10 mouse cellular contexts compared by ENCODE assay signal in genomic region chr5:97081481-97081880, GRCm38 (mm10). TPM values are rescaled to one million over a fixed set of nuclear protein-coding genes. Genes with fewer than 3 reads are reported as not detected.
DNase-seq lines count a peak whose midpoint lies in the region; ATAC-seq lines count a peak whose summit lies in the region.
"Had no signal": no experiment of that assay in that cellular context is flagged by ENCODE, and none has a peak within 500 bp of the region (broad histone marks: within the 10 kb centered on the region; RNA-seq: fewer than 3 reads in every experiment).

No protein-coding gene starts in this region.

- peak; percentile 44 for DNase-seq in forebrain, embryonic 14.5 days (ENCODE audit: low spot score)
- peak; percentile 31 for DNase-seq in midbrain, embryonic 14.5 days
- peak; percentile 32 to 71 for DNase-seq in frontal cortex, adult 2 months (ENCODE audit: extremely low spot score in 1 of 2, low spot score in 1 of 2)
- DNase-seq in lung, postnatal 14 days = peak; percentile 14
- no peak for DNase-seq in thymus, postnatal 10 days (ENCODE audit: low spot score in 2 of 2)

- ATAC-seq in forebrain, embryonic 14.5 days = no peak
- no peak for ATAC-seq in forebrain, embryonic 15.5 days (replicated peaks)
- ATAC-seq in midbrain, embryonic 14.5 days (ENCODE audit: low FRiP score, low TSS enrichment) = no peak
- no peak for ATAC-seq in midbrain, embryonic 15.5 days (replicated peaks)
- no peak; the same call in 1 of the 2 replicates for ATAC-seq in midbrain, embryonic 13.5 days

- H3K36me3 ChIP-seq in forebrain, embryonic 14.5 days (ENCODE audit: control insufficient read depth, insufficient read depth, low read length) = peaks cover 33% of the 10 kb centered on the region
- H3K36me3 ChIP-seq in forebrain, embryonic 15.5 days = peaks cover 19% of the 10 kb centered on the region; the same call in 1 of the 2 replicates
- H3K36me3 ChIP-seq in midbrain, embryonic 14.5 days (ENCODE audit: control insufficient read depth, insufficient read depth, low read length) = peaks cover 28% of the 10 kb centered on the region
- H3K36me3 ChIP-seq in midbrain, embryonic 15.5 days (replicated peaks) = no peaks in the 10 kb centered on the region
- peaks cover 39% of the 10 kb centered on the region for H3K36me3 ChIP-seq in midbrain, embryonic 13.5 days

- no peak overlapping the region for H3K4me2 ChIP-seq in forebrain, embryonic 14.5 days (ENCODE audit: low read length)
- no peak overlapping the region for H3K4me2 ChIP-seq in forebrain, embryonic 15.5 days (replicated peaks)
- no peak overlapping the region for H3K4me2 ChIP-seq in midbrain, embryonic 14.5 days (ENCODE audit: low read length)
- no peak overlapping the region for H3K4me2 ChIP-seq in midbrain, embryonic 15.5 days
- H3K4me2 ChIP-seq in midbrain, embryonic 13.5 days (replicated peaks) = no peak overlapping the region
- H3K4me2 ChIP-seq: embryonic facial prominence, embryonic 12.5 days; neural tube, embryonic 13.5 days had no signal

- no peak overlapping the region for H3K27ac ChIP-seq in forebrain, embryonic 14.5 days (ENCODE audit: low read depth, low read length)
- no peak overlapping the region for H3K27ac ChIP-seq in forebrain, embryonic 15.5 days (replicated peaks)
- no peak overlapping the region for H3K27ac ChIP-seq in midbrain, embryonic 14.5 days (replicated peaks; ENCODE audit: low read depth, low read length)
- H3K27ac ChIP-seq in midbrain, embryonic 15.5 days = no peak overlapping the region
- no peak overlapping the region for H3K27ac ChIP-seq in midbrain, embryonic 13.5 days
- H3K27ac ChIP-seq: embryonic facial prominence, embryonic 12.5 days; neural tube, embryonic 13.5 days had no signal

- 75% methylated on average over 3 of the region's 3 CpGs for WGBS in forebrain, embryonic 14.5 days
- 69% methylated on average over 3 of the region's 3 CpGs for WGBS in forebrain, embryonic 15.5 days
- WGBS in midbrain, embryonic 14.5 days = 71% methylated on average over 3 of the region's 3 CpGs
- 68% methylated on average over 3 of the region's 3 CpGs for WGBS in midbrain, embryonic 15.5 days
- WGBS in midbrain, embryonic 13.5 days = 78% methylated on average over 3 of the region's 3 CpGs

- H3K27me3 ChIP-seq in forebrain, embryonic 14.5 days (replicated peaks; ENCODE audit: control insufficient read depth, insufficient read depth, low read length) = no peaks in the 10 kb centered on the region
- H3K27me3 ChIP-seq in forebrain, embryonic 15.5 days = no peaks in the 10 kb centered on the region
- no peaks in the 10 kb centered on the region for H3K27me3 ChIP-seq in midbrain, embryonic 14.5 days (ENCODE audit: control insufficient read depth, insufficient read depth, low read length)
- H3K27me3 ChIP-seq in midbrain, embryonic 15.5 days (replicated peaks) = no peaks in the 10 kb centered on the region
- H3K27me3 ChIP-seq in midbrain, embryonic 13.5 days = no peaks in the 10 kb centered on the region
- H3K27me3 ChIP-seq: embryonic facial prominence, embryonic 12.5 days; neural tube, embryonic 13.5 days had no signal

- no peak overlapping the region for H3K9ac ChIP-seq in forebrain, embryonic 14.5 days (ENCODE audit: low read length)
- H3K9ac ChIP-seq in forebrain, embryonic 15.5 days (replicated peaks) = no peak overlapping the region
- no peak overlapping the region for H3K9ac ChIP-seq in midbrain, embryonic 14.5 days (replicated peaks; ENCODE audit: low read length)
- H3K9ac ChIP-seq in midbrain, embryonic 15.5 days = no peak overlapping the region
- H3K9ac ChIP-seq in midbrain, embryonic 13.5 days (replicated peaks) = no peak overlapping the region
- H3K9ac ChIP-seq: embryonic facial prominence, embryonic 12.5 days; neural tube, embryonic 13.5 days had no signal

- no peaks in the 10 kb centered on the region for H3K9me3 ChIP-seq in forebrain, embryonic 14.5 days (replicated peaks; ENCODE audit: control insufficient read depth, low read length)
- no peaks in the 10 kb centered on the region for H3K9me3 ChIP-seq in forebrain, embryonic 15.5 days
- H3K9me3 ChIP-seq in midbrain, embryonic 14.5 days (ENCODE audit: control insufficient read depth, low read length) = no peaks in the 10 kb centered on the region
- H3K9me3 ChIP-seq in midbrain, embryonic 15.5 days = no peaks in the 10 kb centered on the region
- no peaks in the 10 kb centered on the region for H3K9me3 ChIP-seq in midbrain, embryonic 13.5 days
- H3K9me3 ChIP-seq: embryonic facial prominence, embryonic 12.5 days; neural tube, embryonic 13.5 days had no signal

- no peak overlapping the region for H3K4me3 ChIP-seq in forebrain, embryonic 14.5 days (ENCODE audit: low read depth, low read length)
- H3K4me3 ChIP-seq in forebrain, embryonic 15.5 days = no peak overlapping the region
- no peak overlapping the region for H3K4me3 ChIP-seq in midbrain, embryonic 14.5 days (replicated peaks; ENCODE audit: low read depth, low read length)
- no peak overlapping the region for H3K4me3 ChIP-seq in midbrain, embryonic 15.5 days
- no peak overlapping the region for H3K4me3 ChIP-seq in midbrain, embryonic 13.5 days (replicated peaks)
- H3K4me3 ChIP-seq: embryonic facial prominence, embryonic 12.5 days; neural tube, embryonic 13.5 days had no signal

- H3K4me1 ChIP-seq in forebrain, embryonic 14.5 days (ENCODE audit: control insufficient read depth, insufficient read depth, low read length) = no peaks in the 10 kb centered on the region; the same call in 1 of the 2 replicates
- H3K4me1 ChIP-seq in forebrain, embryonic 15.5 days = peaks cover 7% of the 10 kb centered on the region; the same call in 1 of the 2 replicates
- H3K4me1 ChIP-seq in midbrain, embryonic 14.5 days (ENCODE audit: control insufficient read depth, insufficient read depth, low read length) = 0 out of 2 replicates have a peak, but pooled peaks cover 3% of the 10 kb centered on the region
- H3K4me1 ChIP-seq in midbrain, embryonic 15.5 days = no peaks in the 10 kb centered on the region; the same call in 1 of the 2 replicates
- H3K4me1 ChIP-seq in midbrain, embryonic 13.5 days (replicated peaks) = no peaks in the 10 kb centered on the region
- H3K4me1 ChIP-seq: embryonic facial prominence, embryonic 12.5 days; neural tube, embryonic 13.5 days had no signal

RNA-seq across cellular contexts. Expression of gene Paqr3, which starts 29.9 kb away (rescaled TPM):
- 17.9 and 21.7 TPM in 2 replicates for polyA plus RNA-seq in forebrain, embryonic 14.5 days (2014; fragmentation: Nextera tagmentation; extraction: Ambion mirVana)
- 21.7 and 22.1 TPM in 2 replicates for polyA plus RNA-seq in forebrain, embryonic 15.5 days (2015; fragmentation: Nextera tagmentation; extraction: Ambion mirVana)
- 25.8 and 26.9 TPM in 2 replicates for polyA plus RNA-seq in midbrain, embryonic 14.5 days (2014; fragmentation: Nextera tagmentation; extraction: Ambion mirVana)
- 26.7 and 28.3 TPM in 2 replicates for polyA plus RNA-seq in midbrain, embryonic 15.5 days (2015; fragmentation: Nextera tagmentation; extraction: Ambion mirVana)
- polyA plus RNA-seq in frontal cortex, adult 2 months (2012; rRNA removed) = 13.5 and 16.2 TPM in 2 replicates
- 23.4 and 25.9 TPM in 2 replicates for polyA plus RNA-seq in midbrain, embryonic 13.5 days (2015; fragmentation: Nextera tagmentation; extraction: Ambion mirVana)

Comparison
In these comparisons a context has a peak if more than half of its experiments do, and no peak if none do; other contexts are left out.
1. DNase-seq: peak in forebrain, embryonic 14.5 days (single experiment), midbrain, embryonic 14.5 days (single experiment), frontal cortex, adult 2 months (2 of 2) and lung, postnatal 14 days (single experiment); none in thymus, postnatal 10 days (0 of 2).